Mouse (Mus musculus) megakaryocyte, embryonic 14.5 days (primary cell): Measurements from ENCODE around the gene Rora.

ENCODE experiments used
- FLI1 ChIP-seq: IDR thresholded peaks from 2 replicates; pipeline ENCODE4 v1.6.1; 2012; ENCODE audit warnings: low read length, inconsistent platforms, mixed read lengths
- GATA1 ChIP-seq: IDR thresholded peaks from 3 replicates; pipeline ENCODE4 v1.6.1; 2012; ENCODE audit warnings: mixed read lengths, low read length, inconsistent platforms, borderline replicate concordance

DNA sequence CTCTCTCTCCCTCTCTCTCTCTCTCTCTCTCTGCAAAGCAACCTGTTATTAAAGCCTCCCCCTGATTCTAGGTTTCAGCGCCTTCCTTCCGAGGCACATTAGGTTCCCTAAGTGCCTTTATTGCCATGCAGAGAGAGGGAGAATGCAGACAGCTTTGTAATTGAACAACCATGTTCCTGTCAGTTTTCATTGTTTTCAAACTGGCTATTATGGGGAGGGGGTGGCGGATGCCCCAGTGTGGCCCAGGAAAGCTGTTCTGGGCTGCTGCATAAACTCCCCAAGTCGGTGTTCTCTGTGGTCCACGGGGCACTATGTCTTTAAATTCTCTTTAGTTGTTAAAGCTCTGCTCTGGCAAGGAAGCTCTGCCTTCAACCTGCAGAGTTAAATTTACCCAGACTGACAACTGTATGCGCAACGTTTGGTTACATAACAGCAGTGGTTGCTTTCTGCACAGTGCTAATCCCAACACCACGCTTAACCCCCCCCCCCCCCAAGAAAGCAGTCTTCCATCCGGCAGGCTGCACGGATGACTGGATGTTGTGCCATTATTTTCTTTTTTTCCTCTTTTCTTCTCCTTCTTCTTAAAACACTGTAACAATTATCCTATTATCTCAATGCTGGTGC is 33.8 kb downstream of the Rora start:
- TF ChIP-seq GATA1 (no peak), FLI1 (no peak)
